Mouse (Mus musculus): ENCODE results near the gene Pitpnm1.

DNA sequence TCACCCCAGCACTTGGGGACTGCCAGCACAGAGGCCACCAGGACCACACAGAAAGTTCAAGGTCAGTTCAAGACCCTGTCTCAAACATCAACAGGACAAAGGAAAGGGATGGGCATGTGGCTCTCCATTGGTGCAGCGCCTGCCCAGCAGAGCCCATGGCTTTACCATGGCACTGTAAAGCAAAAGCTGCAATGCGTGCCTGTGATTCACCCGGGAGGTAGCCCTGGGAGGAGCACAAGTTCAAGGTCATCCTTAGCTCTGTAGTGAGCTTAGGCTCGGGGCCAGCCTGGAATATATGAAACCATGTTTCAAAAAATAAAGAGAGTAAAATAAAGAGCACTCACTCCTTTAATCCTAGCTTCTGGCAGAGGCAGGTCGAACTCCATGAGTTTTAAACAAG, 52.1 kb downstream of the Pitpnm1 start:
- TF ChIP-seq CTCF (IDR thresholded peaks at IDR 0.05 in 2 of 3, conservative IDR thresholded peaks at IDR 0.05 in 1 of 3; ENCODE audit: control insufficient read depth in 1 of 3, insufficient read depth in 1 of 3, low read depth in 2 of 3, low read length in 3 of 3, poor library complexity in 1 of 3, severe bottlenecking in 1 of 3) (no peak), CHD1 (IDR thresholded peaks at IDR 0.05; ENCODE audit: low read depth, low read length) (no peak), NRF1 (IDR thresholded peaks at IDR 0.05; ENCODE audit: insufficient read depth, low read depth, low read length, poor library complexity, severe bottlenecking) (no peak), TBP (IDR thresholded peaks at IDR 0.05; ENCODE audit: low read depth, low read length) (no peak), POLR2A (IDR thresholded peaks at IDR 0.05; ENCODE audit: control insufficient read depth in 1 of 2, insufficient read depth in 1 of 2, low read depth in 1 of 2, low read length in 2 of 2, poor library complexity in 1 of 2) (no peak), TAL1 (IDR thresholded peaks at IDR 0.05; ENCODE audit: low read length) (no peak), KAT2A (conservative IDR thresholded peaks at IDR 0.05; ENCODE audit: low read depth, low read length) (no peak), SIN3A (IDR thresholded peaks at IDR 0.05; ENCODE audit: low read length) (no peak), MAZ (IDR thresholded peaks at IDR 0.05; ENCODE audit: low read depth, low read length) (no peak), EP300 (IDR thresholded peaks at IDR 0.05; ENCODE audit: low read depth in 1 of 2, low read length in 2 of 2) (no peak), MAFK (IDR thresholded peaks at IDR 0.05; ENCODE audit: borderline replicate concordance, low read depth, low read length) (no peak), CHD2 (IDR thresholded peaks at IDR 0.05; ENCODE audit: low read length) (no peak), RAD21 (IDR thresholded peaks at IDR 0.05; ENCODE audit: low read depth, low read length) (no peak), RCOR1 (IDR thresholded peaks at IDR 0.05; ENCODE audit: low read depth, low read length) (no peak)
